Mouse (Mus musculus) spleen, postnatal 4 days (tissue): ENCODE measurements around the gene Brsk2.

ENCODE experiments used
- DNase-seq, 2 experiments: peaks; one replicate each; pipeline ENCODE4 v3.0.0; 2022; ENCODE audit warnings: low spot score in 2 of 2

Brsk2 gene

GRCm38 (mm10) chr7:141955565-141956173, 6.1 kb downstream of the Brsk2 start:
- no peak for DNase-seq

GRCm38 (mm10) chr7:141956174-141956566, 6.6 kb downstream of the Brsk2 start:
- DNase-seq = no peak

GRCm38 (mm10) chr7:141957524-141958051, 8.0 kb downstream of the Brsk2 start:
- DNase-seq = no peak

- DNase-seq = no peak
Observed at GRCm38 (mm10) chr7:141958211-141958610, 8.7 kb downstream of the Brsk2 start.

GRCm38 (mm10) chr7:141959133-141959532, 9.6 kb downstream of the Brsk2 start:
- DNase-seq = no peak

GRCm38 (mm10) chr7:141960926-141961325, 11.4 kb downstream of the Brsk2 start:
- DNase-seq = no peak

GRCm38 (mm10) chr7:141961491-141961890, 11.9 kb downstream of the Brsk2 start:
- DNase-seq = no peak

- DNase-seq = no peak
Observed at GRCm38 (mm10) chr7:141962521-141962920, 13.0 kb downstream of the Brsk2 start.

GRCm38 (mm10) chr7:141966281-141966680, 16.7 kb downstream of the Brsk2 start:
- DNase-seq = no peak

- peak in 1 of 2 experiments; percentile 68 for DNase-seq
Observed at GRCm38 (mm10) chr7:141972831-141973619, 23.5 kb downstream of the Brsk2 start.

GRCm38 (mm10) chr7:141978003-141978402, 28.5 kb downstream of the Brsk2 start:
- no peak for DNase-seq

- DNase-seq = no peak
Observed at GRCm38 (mm10) chr7:141979247-141979646, 29.7 kb downstream of the Brsk2 start.

- no peak for DNase-seq
Observed at GRCm38 (mm10) chr7:141981237-141981636, 31.7 kb downstream of the Brsk2 start.

- no peak for DNase-seq
Observed at GRCm38 (mm10) chr7:141988314-141988806, 38.8 kb downstream of the Brsk2 start.

- DNase-seq = no peak
Observed at GRCm38 (mm10) chr7:141991183-141991582, 41.6 kb downstream of the Brsk2 start.

- no peak for DNase-seq
Observed at GRCm38 (mm10) chr7:141994121-141994520, 44.6 kb downstream of the Brsk2 start.

- DNase-seq = no peak
Observed at GRCm38 (mm10) chr7:142000661-142001060, 51.1 kb downstream of the Brsk2 start.

- no peak for DNase-seq
Observed at GRCm38 (mm10) chr7:142001597-142002340, 52.2 kb downstream of the Brsk2 start.

GRCm38 (mm10) chr7:142016562-142016961, 67.0 kb downstream of the Brsk2 start:
- no peak for DNase-seq

- peak in 1 of 2 experiments; percentile 56 for DNase-seq
Observed at GRCm38 (mm10) chr7:142019699-142020098, 70.1 kb downstream of the Brsk2 start.

- no peak for DNase-seq
Observed at GRCm38 (mm10) chr7:142020827-142021226, 71.3 kb downstream of the Brsk2 start.

- no peak for DNase-seq
Observed at GRCm38 (mm10) chr7:142025196-142025595, 75.6 kb downstream of the Brsk2 start.
